Mouse (Mus musculus): ENCODE results near the gene Araf. TPM values are rescaled to one million over a fixed set of nuclear protein-coding genes. Genes with fewer than 3 reads are reported as not detected.

Araf gene
- total and polyA plus RNA-seq, 3 experiments = 52.8 to 72.2 (median 60.6) TPM

- dilution Hi-C loops (cut with MboI; ENCODE audit: extremely low pct_ligation_motif_present, extremely low pct_unique_long_range_greater_than_20kb, low sequenced_read_pairs) (no loop called here), in situ Hi-C loops (cut with MboI; ENCODE audit: low pct_ligation_motif_present, low pct_unique_long_range_greater_than_20kb, low sequenced_read_pairs) (no loop called here)
- no peak overlapping the region for H3K27ac ChIP-seq (ENCODE audit: insufficient read depth, low read depth)
- no peaks in the 10 kb centered on the region for H3K79me2 ChIP-seq (replicated peaks; ENCODE audit: control insufficient read depth, extremely low read depth, insufficient read depth, poor library complexity, severe bottlenecking)
- no peaks in the 10 kb centered on the region for H3K36me3 ChIP-seq (replicated peaks in 1 of 2; ENCODE audit: control insufficient read depth in 1 of 2, insufficient read depth in 1 of 2, low read length in 1 of 2)
- no peak overlapping the region for H3K9ac ChIP-seq (ENCODE audit: insufficient read depth, low read depth)
- H3K4me2 ChIP-seq (ENCODE audit: insufficient read depth, low read depth, poor library complexity, severe bottlenecking) = no peak overlapping the region
- no peak for TF ChIP-seq CHD1 (IDR thresholded peaks at IDR 0.05; ENCODE audit: low read depth, low read length)
- TF ChIP-seq ZMIZ1 (IDR thresholded peaks at IDR 0.05; ENCODE audit: low read depth, low read length) = no peak
- no peak for TF ChIP-seq POLR2AphosphoS2 (IDR thresholded peaks at IDR 0.05; ENCODE audit: low read depth, low read length)
- TF ChIP-seq MAX (IDR thresholded peaks at IDR 0.05; ENCODE audit: low read length) = no peak
- no peak for TF ChIP-seq TCF12 (IDR thresholded peaks at IDR 0.05; ENCODE audit: low read depth, low read length)
- no peak for TF ChIP-seq POLR2A (IDR thresholded peaks at IDR 0.05; ENCODE audit: low read depth, low read length)
- no peak for TF ChIP-seq ZC3H11A (IDR thresholded peaks at IDR 0.05; ENCODE audit: low read depth, low read length)
- TF ChIP-seq CTCF (conservative IDR thresholded peaks at IDR 0.05 in 1 of 2, IDR thresholded peaks at IDR 0.05 in 1 of 2; ENCODE audit: low read depth in 2 of 2, low read length in 2 of 2) = no peak
- no peaks in the 10 kb centered on the region for H3K9me3 ChIP-seq (replicated peaks; ENCODE audit: low read length)
- no peak overlapping the region for H3K4me3 ChIP-seq (replicated peaks in 1 of 3; ENCODE audit: low read depth in 2 of 3, low read length in 2 of 3, poor library complexity in 1 of 3)
- DNase-seq (ENCODE audit: extremely low read depth) = no peak
- no peaks in the 10 kb centered on the region for H3K27me3 ChIP-seq (replicated peaks)
- H3K4me1 ChIP-seq (ENCODE audit: control insufficient read depth in 1 of 2, insufficient read depth in 2 of 2) = no peaks in the 10 kb centered on the region
Measured at GRCm38 (mm10) chrX:20872928-20873500, 75.4 kb downstream of the Araf start.

GRCm38 (mm10) chrX:20875241-20875640 is 77.6 kb downstream of the Araf start:
- in situ Hi-C loops (cut with MboI; ENCODE audit: low pct_ligation_motif_present, low pct_unique_long_range_greater_than_20kb, low sequenced_read_pairs) (no loop called here), dilution Hi-C loops (cut with MboI; ENCODE audit: extremely low pct_ligation_motif_present, extremely low pct_unique_long_range_greater_than_20kb, low sequenced_read_pairs) (no loop called here)
- Histone ChIP-seq H3K4me1 (ENCODE audit: control insufficient read depth in 1 of 2, insufficient read depth in 2 of 2) (no peaks in the 10 kb centered on the region), H3K27me3 (replicated peaks) (no peaks in the 10 kb centered on the region), H3K9me3 (replicated peaks; ENCODE audit: low read length) (no peaks in the 10 kb centered on the region), H3K79me2 (replicated peaks; ENCODE audit: control insufficient read depth, extremely low read depth, insufficient read depth, poor library complexity, severe bottlenecking) (no peaks in the 10 kb centered on the region), H3K27ac (ENCODE audit: insufficient read depth, low read depth) (no peak overlapping the region), H3K4me3 (replicated peaks in 1 of 3; ENCODE audit: low read depth in 2 of 3, low read length in 2 of 3, poor library complexity in 1 of 3) (no peak overlapping the region), H3K4me2 (ENCODE audit: insufficient read depth, low read depth, poor library complexity, severe bottlenecking) (no peak overlapping the region), H3K36me3 (replicated peaks in 1 of 2; ENCODE audit: control insufficient read depth in 1 of 2, insufficient read depth in 1 of 2, low read length in 1 of 2) (no peaks in the 10 kb centered on the region), H3K9ac (ENCODE audit: insufficient read depth, low read depth) (no peak overlapping the region)
- TF ChIP-seq POLR2A (IDR thresholded peaks at IDR 0.05; ENCODE audit: low read depth, low read length) (no peak), KAT2A (IDR thresholded peaks at IDR 0.05; ENCODE audit: insufficient replicate concordance, low read length) (no peak), CHD2 (IDR thresholded peaks at IDR 0.05; ENCODE audit: low read length) (no peak), RAD21 (IDR thresholded peaks at IDR 0.05; ENCODE audit: low read depth, low read length) (no peak), TCF12 (IDR thresholded peaks at IDR 0.05; ENCODE audit: low read depth, low read length) (no peak), ELF1 (IDR thresholded peaks at IDR 0.05; ENCODE audit: low read depth, low read length) (no peak), JUND (conservative IDR thresholded peaks at IDR 0.05; ENCODE audit: low read depth, low read length) (no peak), TBP (conservative IDR thresholded peaks at IDR 0.05; ENCODE audit: low read depth, low read length) (no peak), NELFE (IDR thresholded peaks at IDR 0.05; ENCODE audit: low read depth, low read length) (no peak), USF2 (conservative IDR thresholded peaks at IDR 0.05; ENCODE audit: low read depth, low read length) (no peak), CTCF (conservative IDR thresholded peaks at IDR 0.05 in 1 of 2, IDR thresholded peaks at IDR 0.05 in 1 of 2; ENCODE audit: low read depth in 2 of 2, low read length in 2 of 2) (no peak), PAX5 (IDR thresholded peaks at IDR 0.05; ENCODE audit: low read length) (no peak)
- no peak for DNase-seq (ENCODE audit: extremely low read depth)

Measured in CH12.LX (cell line).